Mouse (Mus musculus): ENCODE results near the gene Cyp21a1. TPM values are rescaled to one million over a fixed set of nuclear protein-coding genes. Genes with fewer than 3 reads are reported as not detected.
A peak's percentile ranks its signal among the peaks of the same experiment; 100 is the strongest.
"Not testable (repeated sequence)": the region's sequence is repeated elsewhere in the genome, so short reads cannot be mapped to it uniquely, and the experiment has no call there.

Gene Cyp21a1
- polyA plus RNA-seq, 1 experiment from 2014 or later = 0.12 TPM

DNA sequence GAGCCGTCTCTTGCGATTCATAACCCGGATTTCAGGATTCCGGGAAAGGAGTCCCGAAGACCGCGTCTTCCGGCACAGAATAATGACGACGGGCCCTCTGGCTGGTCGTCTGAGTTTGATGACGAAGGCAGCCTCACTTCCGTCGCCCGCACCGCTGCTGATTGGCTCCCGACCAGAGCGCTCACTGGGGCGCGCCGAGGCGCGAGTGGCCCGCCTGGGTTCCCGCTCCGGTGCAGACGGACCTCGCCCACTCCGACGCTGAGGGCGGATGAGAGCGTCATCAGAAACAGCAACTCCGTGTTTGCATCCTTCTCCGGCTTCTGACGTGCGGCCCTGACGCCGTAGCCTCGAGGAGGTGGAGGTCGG lies 32.5 kb upstream of the Cyp21a1 start, which contains the start of the genes Stk19 and Dxo:
TSS of gene Stk19 (minus strand) at position 90 of the 366 bp plus-strand sequence.
TSS of gene Dxo (plus strand) at position 164 of the 366 bp plus-strand sequence.
- peaks cover 48% of the 10 kb centered on the region for H3K36me3 ChIP-seq
- WGBS = under 1% methylated on average over 40 of the region's 40 CpGs
- H3K27ac ChIP-seq (replicated peaks) = peak within 1 kb of the TSS; percentile 86
- peak within 1 kb of the TSS; percentile 99 for H3K4me2 ChIP-seq (replicated peaks)
- no peaks in the 10 kb centered on the region for H3K27me3 ChIP-seq
- H3K9me3 ChIP-seq (replicated peaks) = no peaks in the 10 kb centered on the region
- peak; percentile 90 for ATAC-seq (ENCODE audit: insufficient number of reproducible peaks, low FRiP score, low TSS enrichment, low read depth)
- H3K9ac ChIP-seq = peak within 1 kb of the TSS; percentile 73
- H3K4me1 ChIP-seq = peaks cover 24% of the 10 kb centered on the region
- peak within 1 kb of the TSS; percentile 86 for H3K4me3 ChIP-seq (replicated peaks)

DNA sequence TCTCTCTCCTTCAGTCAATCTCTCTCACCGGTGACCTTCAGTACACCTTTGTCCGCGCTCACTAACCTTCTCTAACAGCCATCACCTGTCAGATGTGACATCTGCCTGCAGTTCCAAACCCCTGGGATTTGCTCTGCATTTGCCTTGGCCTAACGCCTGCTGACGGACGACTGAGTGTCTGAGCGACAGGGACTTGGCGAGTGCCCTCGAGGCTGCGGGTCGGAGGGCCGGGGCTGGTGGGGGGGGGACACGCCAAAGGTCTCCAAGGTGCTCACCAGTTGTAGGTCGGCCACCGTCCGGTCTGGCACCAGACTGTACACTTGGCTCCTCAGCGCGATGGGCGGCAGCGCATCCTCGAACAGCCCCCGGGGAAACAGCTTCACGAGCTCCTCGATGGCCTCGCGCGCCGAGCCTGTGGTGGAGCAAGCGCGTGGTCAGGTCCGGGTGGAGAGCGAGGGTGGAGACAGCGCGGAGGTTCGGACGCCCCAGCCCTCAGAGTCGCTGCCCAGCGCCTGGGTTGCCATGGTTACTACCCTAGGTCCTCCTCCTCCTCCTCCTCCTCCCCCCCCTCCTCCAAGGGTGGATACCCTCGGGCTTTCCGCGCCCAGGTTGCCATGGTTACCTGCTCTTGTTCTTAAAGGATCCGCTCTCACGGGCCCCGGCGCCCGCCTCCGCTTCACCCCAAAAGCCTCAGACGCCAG lies 31.9 kb upstream of the Cyp21a1 start:
- ATAC-seq (ENCODE audit: insufficient number of reproducible peaks, low FRiP score, low TSS enrichment, low read depth) = peak; percentile 65

GRCm38 (mm10) chr17:34830776-34831175 lies 26.4 kb upstream of the Cyp21a1 start:
- H3K36me3 ChIP-seq = peaks cover 70% of the 10 kb centered on the region
- H3K9ac ChIP-seq; ATAC-seq (ENCODE audit: insufficient number of reproducible peaks, low FRiP score, low TSS enrichment, low read depth); H3K4me2 ChIP-seq (replicated peaks); H3K27ac ChIP-seq (replicated peaks); H3K4me1 ChIP-seq; H3K9me3 ChIP-seq (replicated peaks); H3K27me3 ChIP-seq; H3K4me3 ChIP-seq (replicated peaks): not testable (repeated sequence)
- WGBS = 88% methylated on average over 1 of the region's 1 CpGs

More for the DNA sequence above, 31.9 kb upstream of the Cyp21a1 start:
- H3K27ac ChIP-seq (replicated peaks) = peak overlapping the region; percentile 86
- peak overlapping the region; percentile 73 for H3K9ac ChIP-seq
- peak overlapping the region; percentile 86 for H3K4me3 ChIP-seq (replicated peaks)
- H3K36me3 ChIP-seq = peaks cover 45% of the 10 kb centered on the region
- WGBS = 3% methylated on average over 48 of the region's 48 CpGs
- H3K4me1 ChIP-seq = peaks cover 24% of the 10 kb centered on the region
- no peaks in the 10 kb centered on the region for H3K9me3 ChIP-seq (replicated peaks)
- peak overlapping the region; percentile 99 for H3K4me2 ChIP-seq (replicated peaks)
- no peaks in the 10 kb centered on the region for H3K27me3 ChIP-seq

DNA sequence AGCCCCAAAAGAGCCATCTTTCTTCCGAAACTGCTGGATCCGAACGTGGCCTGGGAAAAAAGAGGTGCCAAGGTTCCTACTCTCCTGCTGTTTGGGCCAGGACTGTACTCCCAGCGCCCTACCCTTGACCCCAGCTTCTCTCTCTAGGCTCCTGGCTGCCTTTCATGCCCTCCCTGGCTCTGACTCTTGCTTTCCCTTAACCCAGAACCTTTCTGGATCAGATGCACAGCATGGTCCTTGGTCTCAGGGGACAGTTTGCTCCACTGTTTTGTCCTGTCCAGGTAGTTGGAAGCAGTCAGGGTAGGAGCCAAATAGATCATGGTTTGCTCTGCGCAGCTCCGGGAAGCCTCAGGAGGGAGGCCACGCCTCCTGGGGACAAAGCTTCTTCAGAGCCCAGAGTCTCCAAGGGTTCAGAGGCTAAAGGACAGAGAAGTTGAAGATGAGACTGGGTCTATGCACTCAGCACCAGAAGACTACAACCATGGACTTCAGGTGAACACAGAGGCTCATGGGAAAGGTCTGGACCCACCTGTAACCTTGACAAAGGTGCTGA lies 10.5 kb upstream of the Cyp21a1 start:
- 83% methylated on average over 7 of the region's 7 CpGs for WGBS
- H3K9ac ChIP-seq = no peak overlapping the region
- H3K36me3 ChIP-seq = no peaks in the 10 kb centered on the region
- no peak for ATAC-seq (ENCODE audit: insufficient number of reproducible peaks, low FRiP score, low TSS enrichment, low read depth)
- H3K4me1 ChIP-seq = no peaks in the 10 kb centered on the region
- H3K4me3 ChIP-seq (replicated peaks) = no peak overlapping the region
- H3K27ac ChIP-seq (replicated peaks) = no peak overlapping the region
- no peak overlapping the region for H3K4me2 ChIP-seq (replicated peaks)
- H3K27me3 ChIP-seq = no peaks in the 10 kb centered on the region
- H3K9me3 ChIP-seq (replicated peaks) = no peaks in the 10 kb centered on the region

DNA sequence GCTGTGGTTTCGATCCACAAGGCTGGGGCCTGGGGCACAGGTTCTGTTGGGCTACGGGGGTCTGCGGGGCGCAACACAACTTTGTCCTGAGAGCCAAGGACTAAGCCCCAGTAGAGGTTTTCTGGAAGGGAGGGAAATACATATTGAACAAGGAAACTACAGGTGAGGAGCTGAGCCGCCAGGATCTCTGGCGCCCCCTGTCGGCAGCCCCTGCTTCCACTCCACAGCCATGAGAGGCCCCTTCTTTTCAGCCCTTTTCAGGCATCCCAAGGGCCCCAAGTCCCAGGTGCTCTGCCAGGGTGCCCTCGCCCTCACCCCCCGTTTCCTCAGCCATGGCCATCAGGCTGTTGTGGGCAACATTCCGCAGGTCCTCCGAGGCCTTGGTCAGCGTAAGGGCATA lies 9.4 kb upstream of the Cyp21a1 start:
- ATAC-seq (ENCODE audit: insufficient number of reproducible peaks, low FRiP score, low TSS enrichment, low read depth); H3K27me3 ChIP-seq; H3K9me3 ChIP-seq (replicated peaks); H3K36me3 ChIP-seq; H3K9ac ChIP-seq; H3K4me3 ChIP-seq (replicated peaks); H3K4me1 ChIP-seq; H3K4me2 ChIP-seq (replicated peaks); H3K27ac ChIP-seq (replicated peaks): not testable (repeated sequence)
- 59% methylated on average over 12 of the region's 12 CpGs for WGBS

DNA sequence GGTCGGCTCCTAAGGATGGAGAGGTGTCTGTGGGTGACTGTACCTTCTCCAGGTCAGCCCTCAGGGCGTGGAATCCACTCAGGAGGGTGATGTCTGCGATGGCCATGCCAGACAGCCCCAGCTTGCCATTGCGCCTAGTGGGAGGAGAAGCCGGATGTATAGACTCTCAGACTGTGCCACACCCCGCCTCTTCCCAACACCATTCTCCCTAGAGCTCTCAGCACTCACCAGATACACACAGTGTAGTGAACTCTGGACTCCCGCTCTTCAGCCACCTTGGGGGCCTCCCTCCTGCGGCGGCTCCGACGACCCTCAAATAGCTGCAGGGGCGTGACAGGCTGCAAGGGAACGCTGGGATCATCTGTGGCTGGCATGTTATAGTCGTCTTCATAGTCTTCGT lies 6.9 kb upstream of the Cyp21a1 start:
- Histone ChIP-seq H3K27me3 (no peaks in the 10 kb centered on the region), H3K4me2 (replicated peaks) (no peak overlapping the region), H3K4me1 (no peaks in the 10 kb centered on the region), H3K27ac (replicated peaks) (no peak overlapping the region), H3K9me3 (replicated peaks) (no peaks in the 10 kb centered on the region), H3K4me3 (replicated peaks) (no peak overlapping the region), H3K36me3 (no peaks in the 10 kb centered on the region), H3K9ac (no peak overlapping the region)
- WGBS = 69% methylated on average over 15 of the region's 15 CpGs
- ATAC-seq (ENCODE audit: insufficient number of reproducible peaks, low FRiP score, low TSS enrichment, low read depth) = no peak

DNA sequence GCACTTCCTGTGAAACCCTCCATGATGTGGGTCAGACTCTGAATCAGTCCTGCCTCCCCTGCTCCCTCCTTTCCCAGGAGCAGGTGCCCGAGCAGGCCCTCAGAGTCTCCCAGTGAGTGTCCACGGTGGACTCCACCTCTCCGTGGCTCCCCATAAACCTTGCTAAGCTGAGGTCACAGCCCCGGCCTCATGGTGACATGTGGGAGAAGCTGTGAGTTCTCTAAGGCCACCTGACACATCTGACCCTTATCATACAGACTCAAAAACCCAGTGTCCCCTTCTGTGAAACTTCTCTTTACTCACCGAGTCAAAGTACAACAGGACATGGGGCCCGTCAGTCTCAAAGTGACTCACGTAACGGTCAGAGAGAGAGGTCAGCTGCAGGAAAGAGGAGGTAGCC lies 6.5 kb upstream of the Cyp21a1 start:
- not testable (repeated sequence) for H3K9me3 ChIP-seq (replicated peaks); H3K4me3 ChIP-seq (replicated peaks)
- 86% methylated on average over 8 of the region's 8 CpGs for WGBS

DNA sequence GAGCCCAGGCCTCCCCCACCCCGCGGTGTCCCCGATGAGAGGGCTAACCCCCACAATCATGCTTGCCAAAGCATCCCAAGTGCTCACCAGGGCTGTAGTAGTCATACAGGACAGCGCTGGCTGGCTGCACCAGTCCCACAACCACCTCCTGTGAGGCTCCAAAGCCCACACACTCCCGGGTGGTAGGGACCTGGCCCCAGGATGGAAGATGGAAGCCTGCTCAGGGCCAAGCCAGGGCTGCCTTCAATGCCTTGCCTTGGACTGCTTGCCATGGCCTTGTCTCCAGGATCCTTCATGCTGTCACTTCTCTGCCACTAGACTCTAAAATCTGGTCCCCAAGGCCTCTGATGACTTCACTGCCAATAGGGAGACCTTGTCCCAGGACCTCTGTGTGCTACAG lies 6.0 kb upstream of the Cyp21a1 start:
- 89% methylated on average over 5 of the region's 5 CpGs for WGBS
- not testable (repeated sequence) for H3K4me2 ChIP-seq (replicated peaks); H3K9me3 ChIP-seq (replicated peaks); H3K27ac ChIP-seq (replicated peaks); H3K4me1 ChIP-seq; ATAC-seq (ENCODE audit: insufficient number of reproducible peaks, low FRiP score, low TSS enrichment, low read depth); H3K27me3 ChIP-seq; H3K4me3 ChIP-seq (replicated peaks); H3K9ac ChIP-seq; H3K36me3 ChIP-seq

More for the DNA sequence above, 6.5 kb upstream of the Cyp21a1 start:
- H3K27ac ChIP-seq (replicated peaks); H3K4me1 ChIP-seq; H3K9ac ChIP-seq; H3K36me3 ChIP-seq; H3K27me3 ChIP-seq; H3K4me2 ChIP-seq (replicated peaks); ATAC-seq (ENCODE audit: insufficient number of reproducible peaks, low FRiP score, low TSS enrichment, low read depth): not testable (repeated sequence)

- WGBS = 81% methylated on average over 6 of the region's 6 CpGs
- Histone ChIP-seq H3K27ac (replicated peaks) (no peak overlapping the region), H3K9ac (no peak overlapping the region), H3K4me1 (no peaks in the 10 kb centered on the region), H3K9me3 (replicated peaks) (peaks cover 9% of the 10 kb centered on the region; the same call in 1 of the 2 replicates), H3K36me3 (no peaks in the 10 kb centered on the region), H3K4me3 (replicated peaks) (no peak overlapping the region), H3K27me3 (no peaks in the 10 kb centered on the region), H3K4me2 (replicated peaks) (no peak overlapping the region)
- no peak for ATAC-seq (ENCODE audit: insufficient number of reproducible peaks, low FRiP score, low TSS enrichment, low read depth)
Observed at GRCm38 (mm10) chr17:34808599-34809205, 4.3 kb upstream of the Cyp21a1 start.

- H3K4me3 ChIP-seq (replicated peaks) = no peak overlapping the region
- H3K4me1 ChIP-seq = no peaks in the 10 kb centered on the region
- H3K27me3 ChIP-seq = no peaks in the 10 kb centered on the region
- no peak overlapping the region for H3K9ac ChIP-seq
- peaks cover 9% of the 10 kb centered on the region; the same call in 1 of the 2 replicates for H3K9me3 ChIP-seq (replicated peaks)
- ATAC-seq (ENCODE audit: insufficient number of reproducible peaks, low FRiP score, low TSS enrichment, low read depth) = no peak
- H3K4me2 ChIP-seq (replicated peaks) = no peak overlapping the region
- WGBS = 60% methylated on average over 3 of the region's 3 CpGs
- H3K27ac ChIP-seq (replicated peaks) = no peak overlapping the region
- no peaks in the 10 kb centered on the region for H3K36me3 ChIP-seq
Observed at GRCm38 (mm10) chr17:34807176-34807575, 2.8 kb upstream of the Cyp21a1 start.

- H3K4me3 ChIP-seq (replicated peaks) = no peak overlapping the region
- H3K27ac ChIP-seq (replicated peaks) = no peak overlapping the region
- peaks cover 9% of the 10 kb centered on the region; the same call in 1 of the 2 replicates for H3K9me3 ChIP-seq (replicated peaks)
- no peaks in the 10 kb centered on the region for H3K27me3 ChIP-seq
- H3K9ac ChIP-seq = no peak overlapping the region
- no peaks in the 10 kb centered on the region for H3K4me1 ChIP-seq
- no peaks in the 10 kb centered on the region for H3K36me3 ChIP-seq
- H3K4me2 ChIP-seq (replicated peaks) = no peak overlapping the region
- no peak for ATAC-seq (ENCODE audit: insufficient number of reproducible peaks, low FRiP score, low TSS enrichment, low read depth)
- 73% methylated on average over 6 of the region's 6 CpGs for WGBS
Observed at GRCm38 (mm10) chr17:34804871-34805562, 656 bp upstream of the Cyp21a1 start.
